Mouse (Mus musculus) NIH3T3 (cell line): ENCODE measurements at regions not wholly inside any gene's neighbourhood (a gene's known extent, or its start where the extent isn't known, plus 50 kb on each side); places are given as distances from the start of the nearest gene placed in this dataset.
A peak's percentile ranks its signal among the peaks of the same experiment; 100 is the strongest.

ENCODE experiments used
- DNase-seq: peaks from one replicate; pipeline ENCODE4 v3.0.0-alpha.2; 2012; ENCODE audit warnings: low read depth

DNA sequence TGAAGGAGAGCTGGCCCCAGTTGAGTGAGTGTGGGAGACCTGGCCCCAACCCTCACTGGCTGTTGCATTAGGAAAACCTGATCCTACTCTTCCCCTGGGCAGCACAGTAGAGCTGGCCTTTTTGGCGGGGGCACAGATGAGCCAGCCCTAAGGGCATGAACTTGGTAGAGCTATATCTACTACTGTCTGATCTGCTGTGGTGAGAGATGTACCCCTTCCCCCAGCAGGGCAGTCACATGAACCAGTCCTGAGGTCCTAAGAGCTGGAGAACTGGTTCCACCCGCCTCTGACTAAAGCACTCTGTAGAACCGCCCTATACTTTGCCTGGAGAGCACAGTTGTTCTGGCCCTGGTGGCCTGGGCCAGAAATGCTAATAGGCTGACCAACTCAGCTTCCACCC lies 622.5 kb upstream of the Adamts5 start:
- DNase-seq = peak; percentile 3

DNA sequence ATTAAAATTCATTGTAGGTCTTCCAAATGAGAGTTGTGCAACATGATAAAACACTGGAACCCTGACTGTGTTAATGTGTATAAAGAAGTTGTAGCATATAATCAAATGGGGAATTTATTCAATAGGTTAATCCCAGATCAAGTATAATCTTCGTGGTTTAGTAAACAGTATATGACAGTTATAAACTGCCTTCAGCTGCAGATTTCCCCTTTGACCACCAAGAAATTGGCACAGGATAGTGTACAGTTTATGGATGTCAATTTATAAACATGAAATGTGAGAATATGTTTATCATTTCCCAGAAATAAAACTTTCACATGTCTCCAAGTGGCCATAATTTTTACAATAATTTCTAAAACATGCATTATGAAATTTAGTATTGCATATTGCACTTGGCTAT lies 615.3 kb upstream of the Adamts5 start:
- DNase-seq = peak; percentile 39

- peak; percentile 37 for DNase-seq
Measured at GRCm38 (mm10) chr16:86516144-86516543, 614.5 kb upstream of the Adamts5 start.

- DNase-seq = peak; percentile 91
Measured at GRCm38 (mm10) chr16:86501074-86501952, 599.7 kb upstream of the Adamts5 start.

GRCm38 (mm10) chr16:86475145-86475544 lies 573.5 kb upstream of the Adamts5 start:
- DNase-seq = peak; percentile 58

DNA sequence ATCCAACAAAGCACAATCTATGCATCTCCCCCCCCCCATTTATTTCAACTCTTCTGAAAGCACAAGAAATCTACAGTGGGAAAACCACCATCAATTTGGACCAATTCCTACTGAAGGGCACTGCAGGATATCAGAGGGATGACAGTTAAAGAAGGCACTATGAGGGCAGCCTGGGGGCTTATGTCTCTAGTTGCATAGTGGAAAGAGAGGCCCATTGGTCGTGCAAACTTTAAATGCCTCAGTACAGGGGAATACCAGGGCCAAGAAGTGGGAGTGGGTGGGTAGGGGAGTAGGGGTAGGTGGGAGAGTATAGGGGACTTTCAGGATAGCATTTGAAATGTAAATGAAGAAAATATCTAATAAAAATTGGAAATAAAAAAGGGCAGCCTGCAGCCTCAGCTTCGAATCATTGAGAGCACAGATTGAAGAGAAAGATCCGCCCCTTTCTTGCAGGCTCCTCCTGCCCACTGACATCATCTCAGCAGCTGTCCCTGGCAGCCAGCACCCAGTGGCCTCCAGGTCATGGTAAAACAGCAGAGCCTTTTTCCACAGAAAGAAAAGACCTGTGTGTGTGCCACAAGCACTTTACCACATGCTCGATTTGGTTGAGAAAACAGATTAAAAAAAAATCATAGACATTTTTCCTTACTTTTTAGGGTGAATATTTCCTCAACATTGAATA lies 571.6 kb upstream of the Adamts5 start:
- peak; percentile 26 for DNase-seq

DNA sequence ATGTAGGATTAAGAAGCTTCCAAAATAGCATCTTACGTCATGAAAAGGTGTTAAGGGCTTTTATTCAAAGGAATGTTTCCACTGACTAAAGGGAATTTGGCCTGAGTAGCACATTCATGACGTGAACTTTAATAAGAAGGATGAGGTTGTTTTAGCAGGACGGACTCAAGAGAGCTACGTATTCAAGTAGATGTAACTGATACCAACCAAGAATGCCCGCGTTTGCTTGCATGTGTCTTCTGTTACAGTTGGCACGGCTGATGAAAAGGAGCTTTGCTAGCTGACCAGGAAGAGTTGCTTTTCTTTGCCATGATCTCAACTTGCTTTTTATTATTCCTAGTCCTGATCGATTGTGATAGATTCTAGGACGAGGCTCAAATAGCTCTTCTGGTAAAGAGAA lies 559.4 kb upstream of the Adamts5 start:
- no peak for DNase-seq

GRCm38 (mm10) chr16:86456649-86457048 lies 555.0 kb upstream of the Adamts5 start:
- DNase-seq = no peak

- DNase-seq = no peak
Measured at GRCm38 (mm10) chr16:86454810-86455209, 553.2 kb upstream of the Adamts5 start.

- peak; percentile 23 for DNase-seq
Measured at GRCm38 (mm10) chr16:86454031-86454430, 552.4 kb upstream of the Adamts5 start.

- peak; percentile 55 for DNase-seq
Measured at GRCm38 (mm10) chr16:86448478-86449160, 547.0 kb upstream of the Adamts5 start.

DNA sequence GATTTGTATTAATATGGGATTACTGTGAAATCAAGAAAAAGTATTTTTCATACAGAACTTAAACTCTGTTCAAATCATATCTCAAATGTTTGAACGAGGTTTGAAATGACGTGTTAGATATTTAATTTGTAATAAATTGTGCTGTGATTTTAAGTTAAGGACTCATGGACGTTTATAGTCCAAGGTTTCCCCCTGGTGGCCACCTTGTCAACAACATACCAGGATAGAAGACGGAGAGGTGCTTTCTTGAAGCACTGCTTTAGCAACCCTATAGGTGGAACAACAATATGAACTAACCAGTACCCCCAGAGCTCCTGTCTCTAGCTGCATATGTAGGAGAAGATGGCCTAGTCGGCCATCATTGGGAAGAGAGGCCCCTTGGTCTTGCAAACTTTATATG lies 517.8 kb upstream of the Adamts5 start:
- peak; percentile 92 for DNase-seq

GRCm38 (mm10) chr16:86404309-86404708 lies 502.7 kb upstream of the Adamts5 start:
- no peak for DNase-seq

GRCm38 (mm10) chr16:86401381-86401780 lies 499.8 kb upstream of the Adamts5 start:
- peak; percentile 76 for DNase-seq

DNA sequence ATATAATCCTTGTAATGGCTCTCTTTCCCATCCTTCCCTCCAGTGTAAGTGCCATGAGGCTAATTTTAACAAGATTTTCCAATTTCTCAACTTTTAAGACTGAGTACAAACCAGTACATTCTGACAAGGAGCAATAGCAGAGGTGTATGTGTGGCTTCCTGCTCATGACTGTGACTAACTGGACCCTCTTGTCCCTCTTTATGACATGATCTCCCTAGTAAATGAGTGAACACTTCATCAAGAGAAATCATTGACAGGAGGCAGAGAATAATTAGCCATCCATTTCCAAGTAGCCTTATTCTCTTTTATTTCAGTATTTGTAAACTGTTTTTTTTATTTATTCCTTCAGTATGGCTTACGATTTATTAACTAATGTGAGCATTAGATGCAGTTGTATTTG lies 497.7 kb upstream of the Adamts5 start:
- no peak for DNase-seq

GRCm38 (mm10) chr16:86397521-86397920 lies 495.9 kb upstream of the Adamts5 start:
- peak; percentile 54 for DNase-seq

DNA sequence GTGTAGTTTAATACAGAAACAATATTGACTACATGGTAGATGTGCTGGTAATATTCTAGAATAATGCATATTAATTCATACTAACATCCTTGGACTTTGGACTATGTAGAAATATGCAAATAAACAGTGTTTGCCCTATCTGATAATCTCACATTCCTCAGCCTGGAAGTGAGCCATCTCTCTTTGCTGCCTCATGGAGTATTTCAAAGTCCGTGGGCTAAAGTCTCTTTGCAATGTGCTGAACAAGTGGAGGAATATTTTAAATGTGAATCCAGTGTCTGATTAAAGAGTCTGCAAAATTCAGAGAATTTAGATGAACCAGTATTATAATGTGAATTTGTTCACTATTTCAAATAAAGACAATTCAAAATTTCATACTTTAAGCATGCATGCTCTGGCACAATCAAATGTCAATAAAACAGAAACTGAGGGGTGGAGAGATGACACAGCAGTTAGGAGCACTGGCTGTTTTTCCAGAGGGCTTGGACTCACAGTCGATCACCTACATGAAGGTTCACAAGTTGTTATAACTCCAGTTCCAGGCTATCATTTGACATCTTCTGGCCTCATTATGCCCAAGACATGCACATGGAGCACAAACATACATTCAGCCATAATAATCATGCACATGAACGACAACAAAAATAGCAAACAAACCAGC lies 487.6 kb upstream of the Adamts5 start:
- peak; percentile 71 for DNase-seq

- no peak for DNase-seq
Measured at GRCm38 (mm10) chr16:86388128-86388527, 486.5 kb upstream of the Adamts5 start.

DNA sequence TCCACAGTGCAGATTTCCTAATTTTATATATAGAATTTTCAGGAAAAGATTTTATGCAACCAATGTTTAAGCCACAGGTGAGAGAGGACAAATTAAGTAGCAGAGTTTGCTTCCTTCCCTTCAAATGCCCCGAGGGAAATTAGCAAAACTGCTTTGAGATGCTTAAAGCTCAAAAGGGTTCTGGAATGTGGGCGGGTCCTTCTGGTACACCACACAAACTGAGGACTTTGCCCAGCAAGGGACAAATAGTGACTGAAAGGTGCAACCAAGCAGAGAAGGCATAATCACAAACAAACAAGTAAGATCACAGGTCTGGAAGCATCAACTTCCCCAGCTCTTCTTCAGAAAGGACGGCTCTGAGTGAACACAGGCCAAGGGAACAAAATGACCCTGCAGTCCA lies 476.4 kb upstream of the Adamts5 start:
- no peak for DNase-seq

DNA sequence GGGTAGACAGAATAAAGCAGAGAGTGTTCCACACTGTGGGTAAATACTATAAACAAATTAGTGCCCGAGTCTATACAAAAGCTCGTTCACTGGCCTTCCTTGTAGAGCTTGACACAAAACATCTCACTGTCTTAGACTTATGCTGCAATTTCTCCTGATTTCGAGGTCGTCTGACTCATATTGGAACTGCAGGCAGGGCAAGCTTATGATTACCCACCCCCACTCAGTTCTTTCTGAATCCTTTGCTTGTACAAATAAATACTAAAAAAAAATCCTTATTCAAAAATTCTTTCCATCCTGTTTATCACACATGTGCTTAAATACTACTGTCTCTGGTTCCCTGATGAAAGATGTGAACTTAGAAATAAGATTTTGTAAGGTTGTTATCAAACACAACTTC lies 470.0 kb upstream of the Adamts5 start:
- peak; percentile 65 for DNase-seq

DNA sequence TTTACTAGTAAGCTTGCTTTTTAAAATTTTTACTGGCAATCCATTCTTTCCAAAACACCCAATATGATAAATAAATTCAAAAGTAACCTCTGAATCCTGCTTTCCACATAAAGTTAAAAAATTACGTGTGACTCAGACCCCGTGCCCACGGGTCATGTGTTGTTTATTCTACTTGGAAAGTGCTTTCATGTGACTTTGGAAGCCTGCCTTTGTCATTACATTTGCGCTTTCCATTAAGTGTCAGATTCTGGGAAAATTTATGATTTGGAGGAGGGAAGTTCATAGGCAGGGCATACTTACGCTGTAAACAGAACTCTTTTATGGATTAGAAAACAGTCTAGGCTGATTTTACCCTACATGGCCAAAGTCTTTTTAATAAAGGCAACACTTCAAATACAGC lies 466.8 kb upstream of the Adamts5 start:
- peak; percentile 85 for DNase-seq

GRCm38 (mm10) chr16:86366197-86366596 lies 464.6 kb upstream of the Adamts5 start:
- no peak for DNase-seq
